Mouse (Mus musculus) CD4-positive, CD25-positive, alpha-beta regulatory T cell, adult 4 months (primary cell): ENCODE measurements around the gene Gabarap. TPM values are rescaled to one million over a fixed set of nuclear protein-coding genes. Genes with fewer than 3 reads are reported as not detected.

Experiments used
- ATAC-seq: one replicate; pipeline ENCODE4 v1.8.0; 2017
- polyA plus RNA-seq, 2 experiments: library from polyadenylated mRNA; unstranded; fragments of 100-300 nt; shearing (Covaris generic); gene quantifications; one replicate each; pipeline ENCODE4 v1.2.1; 2017

Gene Gabarap
- polyA plus RNA-seq, 2 experiments from 2014 or later = 282 to 355 TPM

GRCm38 (mm10) chr11:70023481-70024150 lies 32.7 kb downstream of the Gabarap start:
- no peak for ATAC-seq

GRCm38 (mm10) chr11:70024151-70024514 lies 33.2 kb downstream of the Gabarap start:
- ATAC-seq = no peak

- ATAC-seq = no peak
These were observed 35.7 kb downstream of the Gabarap start for GRCm38 (mm10) chr11:70026689-70027088.

- no peak for ATAC-seq
These were observed 36.5 kb downstream of the Gabarap start for GRCm38 (mm10) chr11:70027397-70027796.

- no peak for ATAC-seq
These were observed 37.6 kb downstream of the Gabarap start for GRCm38 (mm10) chr11:70028401-70029129.

- peak; percentile 92 for ATAC-seq
These were observed 38.3 kb downstream of the Gabarap start for GRCm38 (mm10) chr11:70029130-70029801.

- ATAC-seq = peak; percentile 36
These were observed 39.0 kb downstream of the Gabarap start for GRCm38 (mm10) chr11:70029829-70030550.

GRCm38 (mm10) chr11:70030651-70031320 lies 39.8 kb downstream of the Gabarap start:
- no peak for ATAC-seq

- ATAC-seq = no peak
These were observed 40.4 kb downstream of the Gabarap start for GRCm38 (mm10) chr11:70031321-70031670.

GRCm38 (mm10) chr11:70038174-70038573 lies 47.2 kb downstream of the Gabarap start:
- ATAC-seq = no peak

GRCm38 (mm10) chr11:70039631-70040030 lies 48.7 kb downstream of the Gabarap start:
- ATAC-seq = no peak

GRCm38 (mm10) chr11:70040184-70040583 lies 49.2 kb downstream of the Gabarap start:
- ATAC-seq = no peak

GRCm38 (mm10) chr11:70042309-70043085 lies 51.6 kb downstream of the Gabarap start:
- ATAC-seq = no peak

- no peak for ATAC-seq
These were observed 52.7 kb downstream of the Gabarap start for GRCm38 (mm10) chr11:70043665-70044064.

Other genes with a start within 250 kb of the Gabarap start
- gene Polr2a, start 232.5 kb upstream of the Gabarap start, polyA plus RNA-seq = 10 to 100 TPM; 25.6 to 36.0 TPM
- not detected for gene Slc35g3, start 229.2 kb upstream of the Gabarap start, polyA plus RNA-seq
- 10 to 100 TPM; 11.2 to 11.8 TPM for gene Zbtb4, start 225.2 kb upstream of the Gabarap start, polyA plus RNA-seq
- gene Chrnb1, start 195.2 kb upstream of the Gabarap start, polyA plus RNA-seq = 1 to 10 TPM; 2.9 to 4.5 TPM
- gene Fgf11, start 189.3 kb upstream of the Gabarap start, polyA plus RNA-seq = not detected
- gene Tmem102, start 185.5 kb upstream of the Gabarap start, polyA plus RNA-seq = not detected
- gene Gm39566, start 175.8 kb upstream of the Gabarap start, polyA plus RNA-seq = not detected
- gene Spem2, start 172.7 kb upstream of the Gabarap start, polyA plus RNA-seq = not detected
- gene Spem1, start 169.0 kb upstream of the Gabarap start, polyA plus RNA-seq = under 1 TPM in 1 of 2 experiments, not detected in 1; 0.42 TPM
- gene Nlgn2, start 153.4 kb upstream of the Gabarap start, polyA plus RNA-seq = 1 to 10 TPM; 1.1 to 1.2 TPM
- gene Tmem256, start 152.6 kb upstream of the Gabarap start, polyA plus RNA-seq = 100 to 1,000 TPM in 1 of 2 experiments, 10 to 100 TPM in 1; 93.2 to 114 TPM
- 10 to 100 TPM; 22.4 to 33.5 TPM for gene Plscr3, start 144.8 kb upstream of the Gabarap start, polyA plus RNA-seq
- not detected for gene Tnk1, start 132.4 kb upstream of the Gabarap start, polyA plus RNA-seq
- not detected for gene Tmem95, start 113.1 kb upstream of the Gabarap start, polyA plus RNA-seq
- 1 to 10 TPM in 1 of 2 experiments, not detected in 1; 1.1 TPM for gene Kctd11, start 109.7 kb upstream of the Gabarap start, polyA plus RNA-seq
- gene Acap1, start 95.6 kb upstream of the Gabarap start, polyA plus RNA-seq = 100 to 1,000 TPM; 256 to 383 TPM
- gene 2810408A11Rik, start 90.2 kb upstream of the Gabarap start, polyA plus RNA-seq = 1 to 10 TPM; 1.6 to 2.0 TPM
- gene Neurl4, start 90.1 kb upstream of the Gabarap start, polyA plus RNA-seq = 1 to 10 TPM; 8.3 to 9.1 TPM
- gene Gps2, start 77.3 kb upstream of the Gabarap start, polyA plus RNA-seq = 100 to 1,000 TPM; 120 to 134 TPM
- gene Eif5a, start 69.2 kb upstream of the Gabarap start, polyA plus RNA-seq = 1,000 to 10,000 TPM; 1,067 to 1,377 TPM
- not detected for gene Ybx2, start 55.3 kb upstream of the Gabarap start, polyA plus RNA-seq
- not detected for gene Slc2a4, start 43.0 kb upstream of the Gabarap start, polyA plus RNA-seq
- not detected for gene Cldn7, start 26.4 kb upstream of the Gabarap start, polyA plus RNA-seq
- gene Ctdnep1, start 10.0 kb upstream of the Gabarap start, polyA plus RNA-seq = 10 to 100 TPM; 21.1 to 25.4 TPM
- gene Elp5, start 8.6 kb upstream of the Gabarap start, polyA plus RNA-seq = 10 to 100 TPM; 69.7 to 79.3 TPM
- 10 to 100 TPM; 41.3 to 43.5 TPM for gene Phf23, start 4.6 kb downstream of the Gabarap start, polyA plus RNA-seq
- 1 to 10 TPM; 4.0 to 4.6 TPM for gene Dvl2, start 9.5 kb downstream of the Gabarap start, polyA plus RNA-seq
- 100 to 1,000 TPM; 124 to 181 TPM for gene Acadvl, start 24.3 kb downstream of the Gabarap start, polyA plus RNA-seq
- 10 to 100 TPM in 1 of 2 experiments, 1 to 10 TPM in 1; 9.4 to 17.1 TPM for gene Dlg4, start 25.8 kb downstream of the Gabarap start, polyA plus RNA-seq
- gene Asgr1, start 62.9 kb downstream of the Gabarap start, polyA plus RNA-seq = not detected
- gene Asgr2, start 101.5 kb downstream of the Gabarap start, polyA plus RNA-seq = not detected
- not detected for gene Mgl2, start 139.2 kb downstream of the Gabarap start, polyA plus RNA-seq
- gene Clec10a, start 165.1 kb downstream of the Gabarap start, polyA plus RNA-seq = not detected
- gene Slc16a11, start 221.6 kb downstream of the Gabarap start, polyA plus RNA-seq = not detected
- gene Slc16a13, start 229.9 kb downstream of the Gabarap start, polyA plus RNA-seq = 1 to 10 TPM; 2.7 to 3.9 TPM
- gene Bcl6b, start 238.7 kb downstream of the Gabarap start, polyA plus RNA-seq = under 1 TPM; 0.31 to 0.56 TPM
- gene 0610010K14Rik, start 246.8 kb downstream of the Gabarap start, polyA plus RNA-seq = 100 to 1,000 TPM; 123 to 141 TPM
- 1 to 10 TPM; 3.3 to 5.3 TPM for gene Gm21988, start 248.7 kb downstream of the Gabarap start, polyA plus RNA-seq
- gene Rnasek, start 248.7 kb downstream of the Gabarap start, polyA plus RNA-seq = 100 to 1,000 TPM; 218 TPM